Mouse (Mus musculus): ENCODE measurements around the gene Cux2. TPM values are rescaled to one million over a fixed set of nuclear protein-coding genes. Genes with fewer than 3 reads are reported as not detected.

The Cux2 gene
- polyA plus RNA-seq (2012), result not detected in 2 replicates

- TF ChIP-seq GATA1 (IDR thresholded peaks at IDR 0.05; ENCODE audit: low read length), result no peak
These were observed at the start of gene Cux2 for GRCm38 (mm10) chr5:122050017-122050831. TSS of gene Cux2 (minus strand) at chr5:122050102.

- TF ChIP-seq GATA1 (IDR thresholded peaks at IDR 0.05; ENCODE audit: low read length), result no peak
These were observed 44.5 kb upstream of the Cux2 start for GRCm38 (mm10) chr5:122094439-122094838.

GRCm38 (mm10) chr5:122093734-122094133, 43.8 kb upstream of the Cux2 start:
- TF ChIP-seq GATA1 (IDR thresholded peaks at IDR 0.05; ENCODE audit: low read length), result no peak

- TF ChIP-seq GATA1 (IDR thresholded peaks at IDR 0.05; ENCODE audit: low read length), result no peak
These were observed 42.9 kb upstream of the Cux2 start for GRCm38 (mm10) chr5:122092794-122093193.

GRCm38 (mm10) chr5:122091070-122091469, 41.2 kb upstream of the Cux2 start:
- no peak for TF ChIP-seq GATA1 (IDR thresholded peaks at IDR 0.05; ENCODE audit: low read length)

GRCm38 (mm10) chr5:122089664-122090063, 39.8 kb upstream of the Cux2 start:
- no peak for TF ChIP-seq GATA1 (IDR thresholded peaks at IDR 0.05; ENCODE audit: low read length)

GRCm38 (mm10) chr5:122088917-122089316, 39.0 kb upstream of the Cux2 start:
- TF ChIP-seq GATA1 (IDR thresholded peaks at IDR 0.05; ENCODE audit: low read length), result no peak

- TF ChIP-seq GATA1 (IDR thresholded peaks at IDR 0.05; ENCODE audit: low read length), result no peak
These were observed 36.2 kb upstream of the Cux2 start for GRCm38 (mm10) chr5:122086121-122086520.

GRCm38 (mm10) chr5:122085291-122085690, 35.4 kb upstream of the Cux2 start:
- TF ChIP-seq GATA1 (IDR thresholded peaks at IDR 0.05; ENCODE audit: low read length), result no peak

- TF ChIP-seq GATA1 (IDR thresholded peaks at IDR 0.05; ENCODE audit: low read length), result no peak
These were observed 34.6 kb upstream of the Cux2 start for GRCm38 (mm10) chr5:122084470-122084869.

- TF ChIP-seq GATA1 (IDR thresholded peaks at IDR 0.05; ENCODE audit: low read length), result no peak
These were observed 33.4 kb upstream of the Cux2 start for GRCm38 (mm10) chr5:122083282-122083681.

GRCm38 (mm10) chr5:122081471-122081870, 31.6 kb upstream of the Cux2 start:
- no peak for TF ChIP-seq GATA1 (IDR thresholded peaks at IDR 0.05; ENCODE audit: low read length)

GRCm38 (mm10) chr5:122080930-122081329, 31.0 kb upstream of the Cux2 start:
- no peak for TF ChIP-seq GATA1 (IDR thresholded peaks at IDR 0.05; ENCODE audit: low read length)

- no peak for TF ChIP-seq GATA1 (IDR thresholded peaks at IDR 0.05; ENCODE audit: low read length)
These were observed 29.9 kb upstream of the Cux2 start for GRCm38 (mm10) chr5:122079796-122080195.

GRCm38 (mm10) chr5:122077244-122077643, 27.3 kb upstream of the Cux2 start:
- no peak for TF ChIP-seq GATA1 (IDR thresholded peaks at IDR 0.05; ENCODE audit: low read length)

GRCm38 (mm10) chr5:122075736-122076135, 25.8 kb upstream of the Cux2 start:
- no peak for TF ChIP-seq GATA1 (IDR thresholded peaks at IDR 0.05; ENCODE audit: low read length)

- no peak for TF ChIP-seq GATA1 (IDR thresholded peaks at IDR 0.05; ENCODE audit: low read length)
These were observed 22.1 kb upstream of the Cux2 start for GRCm38 (mm10) chr5:122071997-122072396.

Data from G1E-ER4 (cell line).